Mouse (Mus musculus) ES-Bruce4 (cell line): ENCODE results near the gene Emid1. TPM values are rescaled to one million over a fixed set of nuclear protein-coding genes. Genes with fewer than 3 reads are reported as not detected.
A peak's percentile ranks its signal among the peaks of the same experiment; 100 is the strongest.

Source experiments
- H3K27ac ChIP-seq: 2 replicates; pipeline ENCODE4 v1.5.1; 2012; ENCODE audit warnings: low read length, inconsistent platforms; ENCODE audit not compliant: insufficient read depth
- H3K27me3 ChIP-seq: 2 replicates; pipeline ENCODE4 v1.6.1; 2012; ENCODE audit warnings: mild to moderate bottlenecking, low read length, inconsistent platforms; ENCODE audit not compliant: control insufficient read depth, poor library complexity, insufficient read depth, severe bottlenecking
- H3K36me3 ChIP-seq: 2 replicates; pipeline ENCODE4 v1.6.1; 2012; ENCODE audit warnings: inconsistent platforms, mild to moderate bottlenecking, low read length, moderate library complexity; ENCODE audit not compliant: control insufficient read depth, poor library complexity, insufficient read depth, severe bottlenecking
- H3K4me1 ChIP-seq: one replicate; pipeline ENCODE4 v1.8.1; 2011; ENCODE audit warnings: low read length; ENCODE audit not compliant: control insufficient read depth, insufficient read depth
- H3K4me3 ChIP-seq: 2 replicates; pipeline ENCODE4 v1.5.1; 2011; ENCODE audit warnings: low read depth, mild to moderate bottlenecking, low read length
- H3K9ac ChIP-seq: 2 replicates; pipeline ENCODE4 v1.6.1; 2012; ENCODE audit warnings: low read depth, mild to moderate bottlenecking, inconsistent platforms; ENCODE audit not compliant: poor library complexity, severe bottlenecking
- H3K9me3 ChIP-seq: replicated peaks from 2 replicates; pipeline ENCODE4 v1.6.1; 2012; ENCODE audit warnings: mild to moderate bottlenecking, low read length, inconsistent platforms; ENCODE audit not compliant: control insufficient read depth, poor library complexity, insufficient read depth, severe bottlenecking
- CTCF ChIP-seq: IDR thresholded peaks from one replicate; pipeline ENCODE4 v1.8.1; 2011; ENCODE audit warnings: low read depth, low read length
- EP300 ChIP-seq: IDR thresholded peaks from 2 replicates; pipeline ENCODE4 v1.6.1; 2011; ENCODE audit warnings: low read depth, low read length; ENCODE audit not compliant: insufficient read depth
- POLR2A ChIP-seq: IDR thresholded peaks from one replicate; pipeline ENCODE4 v1.8.1; 2011; ENCODE audit warnings: low read length; ENCODE audit not compliant: insufficient read depth
- polyA plus RNA-seq: library from polyadenylated mRNA; stranded (reverse); fragments of >200 nt; gene quantifications from 2 replicates; pipeline ENCODE4 v1.2.4, GENCODE M21; 2011; ENCODE audit warnings: low read depth; ENCODE audit not compliant: missing spikeins, insufficient read depth, insufficient read length

The Emid1 gene
- polyA plus RNA-seq, 1 experiment, result 6.7 TPM

GRCm38 (mm10) chr11:5181850-5182404 lies 29.9 kb upstream of the Emid1 start:
- H3K9me3 ChIP-seq, result no peaks in the 10 kb centered on the region
- TF ChIP-seq CTCF (peak; percentile 99), EP300 (no peak), POLR2A (no peak)
- no peaks in the 10 kb centered on the region for H3K36me3 ChIP-seq
- no peak overlapping the region for H3K4me3 ChIP-seq
- H3K27me3 ChIP-seq, result no peaks in the 10 kb centered on the region
- H3K27ac ChIP-seq, result no peak overlapping the region
- H3K4me1 ChIP-seq, result no peaks in the 10 kb centered on the region
- no peak overlapping the region for H3K9ac ChIP-seq

GRCm38 (mm10) chr11:5179391-5179790 lies 27.3 kb upstream of the Emid1 start:
- Histone ChIP-seq H3K4me1 (no peaks in the 10 kb centered on the region), H3K36me3 (no peaks in the 10 kb centered on the region), H3K9me3 (no peaks in the 10 kb centered on the region), H3K9ac (0 out of 2 replicates have a peak overlapping the region, but pooled peaks have one; percentile 11), H3K27me3 (no peaks in the 10 kb centered on the region), H3K4me3 (no peak overlapping the region), H3K27ac (peak overlapping the region; percentile 60)
- no peak for TF ChIP-seq POLR2A
- TF ChIP-seq EP300, result no peak
- no peak for TF ChIP-seq CTCF

GRCm38 (mm10) chr11:5177171-5177570 lies 25.1 kb upstream of the Emid1 start:
- no peaks in the 10 kb centered on the region for H3K27me3 ChIP-seq
- no peaks in the 10 kb centered on the region for H3K9me3 ChIP-seq
- H3K27ac ChIP-seq, result no peak overlapping the region
- H3K9ac ChIP-seq, result no peak overlapping the region
- H3K4me3 ChIP-seq, result no peak overlapping the region
- TF ChIP-seq CTCF, result no peak
- no peak for TF ChIP-seq POLR2A
- TF ChIP-seq EP300, result no peak
- no peaks in the 10 kb centered on the region for H3K36me3 ChIP-seq
- H3K4me1 ChIP-seq, result no peaks in the 10 kb centered on the region

- Histone ChIP-seq H3K27me3 (no peaks in the 10 kb centered on the region), H3K36me3 (no peaks in the 10 kb centered on the region), H3K4me3 (no peak overlapping the region), H3K4me1 (no peaks in the 10 kb centered on the region), H3K27ac (no peak overlapping the region), H3K9ac (no peak overlapping the region), H3K9me3 (no peaks in the 10 kb centered on the region)
- no peak for TF ChIP-seq POLR2A
- no peak for TF ChIP-seq CTCF
- no peak for TF ChIP-seq EP300
Observed at GRCm38 (mm10) chr11:5176685-5177084, 24.6 kb upstream of the Emid1 start.

- Histone ChIP-seq H3K4me1 (no peaks in the 10 kb centered on the region), H3K27me3 (no peaks in the 10 kb centered on the region), H3K4me3 (no peak overlapping the region), H3K9me3 (no peaks in the 10 kb centered on the region), H3K9ac (no peak overlapping the region), H3K36me3 (no peaks in the 10 kb centered on the region), H3K27ac (no peak overlapping the region)
- TF ChIP-seq POLR2A (no peak), CTCF (no peak), EP300 (no peak)
Observed at GRCm38 (mm10) chr11:5175866-5176265, 23.8 kb upstream of the Emid1 start.

GRCm38 (mm10) chr11:5175141-5175540 lies 23.1 kb upstream of the Emid1 start:
- H3K36me3 ChIP-seq, result no peaks in the 10 kb centered on the region
- no peak overlapping the region for H3K4me3 ChIP-seq
- H3K9ac ChIP-seq, result no peak overlapping the region
- H3K27me3 ChIP-seq, result no peaks in the 10 kb centered on the region
- H3K9me3 ChIP-seq, result no peaks in the 10 kb centered on the region
- H3K27ac ChIP-seq, result no peak overlapping the region
- H3K4me1 ChIP-seq, result no peaks in the 10 kb centered on the region
- TF ChIP-seq EP300 (no peak), POLR2A (no peak), CTCF (no peak)
